Comparison of ENCODE assay signal across 8 mouse cellular contexts in genomic region chr4:154635241-154636052, GRCm38 (mm10). TPM values are rescaled to one million over a fixed set of nuclear protein-coding genes. Genes with fewer than 3 reads are reported as not detected.
DNase-seq lines count a peak whose midpoint lies in the region; ATAC-seq and TF ChIP-seq lines count a peak whose summit lies in the region.

No protein-coding gene starts in this region.

- H3K4me2 ChIP-seq in forebrain, embryonic 16.5 days (ENCODE audit: low read length): peak overlapping the region; percentile 80
- H3K4me2 ChIP-seq in hindbrain, postnatal 0 days (ENCODE audit: low read depth, low read length): peak overlapping the region; percentile 61
- peak overlapping the region; percentile 82 for H3K4me2 ChIP-seq in lung, embryonic 15.5 days

- no peaks in the 10 kb centered on the region for H3K4me1 ChIP-seq in G1E (ENCODE audit: insufficient read depth, low read depth, low read length)
- H3K4me1 ChIP-seq in forebrain, embryonic 16.5 days (replicated peaks; ENCODE audit: control insufficient read depth, insufficient read depth, low read length): peaks cover 64% of the 10 kb centered on the region
- 0 out of 2 replicates have a peak, but pooled peaks cover 8% of the 10 kb centered on the region for H3K4me1 ChIP-seq in hindbrain, postnatal 0 days (ENCODE audit: insufficient read depth, low read length)
- H3K4me1 ChIP-seq in lung, embryonic 15.5 days: peaks cover 17% of the 10 kb centered on the region

- peak overlapping the region; percentile 84 for H3K27ac ChIP-seq in forebrain, embryonic 16.5 days (ENCODE audit: low read length)
- H3K27ac ChIP-seq in hindbrain, postnatal 0 days: peak overlapping the region; percentile 51
- H3K27ac ChIP-seq in lung, embryonic 15.5 days: peak overlapping the region; percentile 94

- peaks cover 89% of the 10 kb centered on the region for H3K9me3 ChIP-seq in G1E (replicated peaks)
- no peaks in the 10 kb centered on the region for H3K9me3 ChIP-seq in forebrain, embryonic 16.5 days (ENCODE audit: control insufficient read depth, low read length)
- H3K9me3 ChIP-seq in hindbrain, postnatal 0 days (ENCODE audit: low read length): no peaks in the 10 kb centered on the region
- H3K9me3 ChIP-seq in lung, embryonic 15.5 days: no peaks in the 10 kb centered on the region

- peak; percentile 32 to 83 for DNase-seq in adrenal gland, adult (ENCODE audit: inconsistent age in 2 of 2, low spot score in 1 of 2)
- no peak for DNase-seq in adrenal gland, postnatal 4 days (ENCODE audit: low spot score in 2 of 2)
- no peak for DNase-seq in G1E (ENCODE audit: low spot score)
- peak; percentile 37 for DNase-seq in hindbrain, postnatal 0 days (ENCODE audit: low spot score)
- peak; percentile 67 for DNase-seq in retina, postnatal 1 day
- no peak for DNase-seq in cerebellum, adult 11-12 months

- no peak for ATAC-seq in G1E (ENCODE audit: extremely low read depth, insufficient number of reproducible peaks, low FRiP score, poor library complexity, severe bottlenecking)
- peak; percentile 54 for ATAC-seq in forebrain, embryonic 16.5 days
- peak; percentile 31 for ATAC-seq in hindbrain, postnatal 0 days
- ATAC-seq in lung, embryonic 15.5 days (ENCODE audit: borderline replicate concordance, extremely low read depth, low FRiP score, low TSS enrichment): peak; percentile 50; the same call in 1 of the 2 replicates

- TF ChIP-seq CTCF in G1E (IDR thresholded peaks at IDR 0.05; ENCODE audit: low read depth, low read length): no peak
- TF ChIP-seq CTCF in hindbrain, postnatal 0 days (IDR thresholded peaks at IDR 0.05; ENCODE audit: low read depth): no peak

- no peaks in the 10 kb centered on the region for H3K36me3 ChIP-seq in G1E (replicated peaks)
- no peaks in the 10 kb centered on the region for H3K36me3 ChIP-seq in forebrain, embryonic 16.5 days (ENCODE audit: control insufficient read depth, insufficient read depth)
- no peaks in the 10 kb centered on the region for H3K36me3 ChIP-seq in hindbrain, postnatal 0 days (ENCODE audit: insufficient read depth, low read length)
- H3K36me3 ChIP-seq in lung, embryonic 15.5 days: no peaks in the 10 kb centered on the region

- no peaks in the 10 kb centered on the region for H3K27me3 ChIP-seq in G1E (ENCODE audit: insufficient read depth, low read length)
- H3K27me3 ChIP-seq in forebrain, embryonic 16.5 days (replicated peaks; ENCODE audit: control insufficient read depth, insufficient read depth, low read length): peaks cover 14% of the 10 kb centered on the region; the same call in 1 of the 2 replicates
- peaks cover 70% of the 10 kb centered on the region for H3K27me3 ChIP-seq in hindbrain, postnatal 0 days (ENCODE audit: insufficient read depth, low read length)
- H3K27me3 ChIP-seq in lung, embryonic 15.5 days: peaks cover 78% of the 10 kb centered on the region

- H3K4me3 ChIP-seq in G1E (ENCODE audit: low read depth, low read length): peak overlapping the region; percentile 34; the same call in 1 of the 2 replicates
- peak overlapping the region; percentile 51 for H3K4me3 ChIP-seq in forebrain, embryonic 16.5 days (replicated peaks; ENCODE audit: low read length)
- H3K4me3 ChIP-seq in hindbrain, postnatal 0 days (ENCODE audit: low read length): peak overlapping the region; percentile 34
- peak overlapping the region; percentile 54 for H3K4me3 ChIP-seq in lung, embryonic 15.5 days

- peak overlapping the region; percentile 78 for H3K9ac ChIP-seq in forebrain, embryonic 16.5 days (replicated peaks; ENCODE audit: low read depth, low read length)
- peak overlapping the region; percentile 54 for H3K9ac ChIP-seq in hindbrain, postnatal 0 days (replicated peaks; ENCODE audit: low read length)
- H3K9ac ChIP-seq in lung, embryonic 15.5 days: peak overlapping the region; percentile 59

- WGBS in forebrain, embryonic 16.5 days: under 1% methylated on average over 94 of the region's 94 CpGs
- 1% methylated on average over 85 of the region's 94 CpGs for WGBS in hindbrain, postnatal 0 days
- under 1% methylated on average over 94 of the region's 94 CpGs for WGBS in lung, embryonic 15.5 days

RNA-seq across cellular contexts. Expression of gene Prdm16, which starts 1.2 kb away (rescaled TPM):
- 10 to 100 TPM; 10.3 to 17.3 TPM for total RNA-seq in adrenal gland, postnatal 4 days (2021)
- total RNA-seq in G1E (2014; fragmentation: Nextera tagmentation) (not detected in 2 replicates), G1E (2017) (under 0.01 and 0.41 TPM in 2 replicates)
- not detected in 2 replicates for polyA plus RNA-seq in G1E (2012)
- 29.8 and 35.0 TPM in 2 replicates for polyA plus RNA-seq in forebrain, embryonic 16.5 days (2015; fragmentation: Nextera tagmentation; extraction: Ambion mirVana)
- 5.3 and 5.8 TPM in 2 replicates for total RNA-seq in hindbrain, postnatal 0 days (2014; rRNA removed)
- 10.3 and 10.5 TPM in 2 replicates for polyA plus RNA-seq in hindbrain, postnatal 0 days (2015; fragmentation: Nextera tagmentation; extraction: Ambion mirVana)
- 20.3 and 22.4 TPM in 2 replicates for polyA plus RNA-seq in lung, embryonic 15.5 days (2015; fragmentation: Nextera tagmentation; extraction: Ambion mirVana)

RNA-seq across cellular contexts. Expression of gene Actrt2, which starts 32.2 kb away (rescaled TPM):
- total RNA-seq in adrenal gland, postnatal 4 days (2021): not detected
- not detected in 2 replicates for total RNA-seq in G1E (2014; fragmentation: Nextera tagmentation)
- not detected in 2 replicates for total RNA-seq in G1E (2017)
- polyA plus RNA-seq in G1E (2012): not detected in 2 replicates
- polyA plus RNA-seq in forebrain, embryonic 16.5 days (2015; fragmentation: Nextera tagmentation; extraction: Ambion mirVana): not detected in 2 replicates
- total RNA-seq in hindbrain, postnatal 0 days (2014; rRNA removed): not detected in 2 replicates
- polyA plus RNA-seq in hindbrain, postnatal 0 days (2015; fragmentation: Nextera tagmentation; extraction: Ambion mirVana): not detected in 2 replicates
- polyA plus RNA-seq in lung, embryonic 15.5 days (2015; fragmentation: Nextera tagmentation; extraction: Ambion mirVana): not detected in 2 replicates

Comparison
In these comparisons a context has a peak if more than half of its experiments do, and no peak if none do; other contexts are left out.
1. DNase-seq: peak in adrenal gland, adult (2 of 2), hindbrain, postnatal 0 days (single experiment) and retina, postnatal 1 day (single experiment); none in adrenal gland, postnatal 4 days (0 of 2), G1E (single experiment) and cerebellum, adult 11-12 months (single experiment).
2. RNA of gene Prdm16, which starts 1.2 kb away (polyA plus RNA-seq): 29.8 to 35.0 TPM in forebrain, embryonic 16.5 days, 20.3 to 22.4 TPM in lung, embryonic 15.5 days and 10.3 to 10.5 TPM in hindbrain, postnatal 0 days; not detected in G1E; every median in the first group is over 10 times any median in the second.
3. Peak in every context shown above with its lines, with median percentiles within 50 percentile points of each other: H3K4me3 ChIP-seq, H3K27ac ChIP-seq, H3K4me2 ChIP-seq and H3K9ac ChIP-seq.